Mouse (Mus musculus) small intestine, adult 2 months (tissue): ENCODE results near the gene Hras. TPM values are rescaled to one million over a fixed set of nuclear protein-coding genes. Genes with fewer than 3 reads are reported as not detected.

Experiments used
- H3K27ac ChIP-seq: fragments of 200-500 bp; 2 replicates; pipeline ENCODE4 v1.5.1; 2012; ENCODE audit warnings: low read depth, low read length, control low read depth, inconsistent platforms; ENCODE audit not compliant: insufficient read depth
- H3K27me3 ChIP-seq: fragments of 200-500 bp; 2 replicates; pipeline ENCODE4 v1.6.1; 2012; ENCODE audit warnings: mild to moderate bottlenecking, moderate library complexity, low read length, inconsistent platforms; ENCODE audit not compliant: control insufficient read depth, insufficient read depth
- H3K36me3 ChIP-seq: fragments of 200-500 bp; 2 replicates; pipeline ENCODE4 v1.6.1; 2012; ENCODE audit warnings: mild to moderate bottlenecking, low read length, control low read depth, inconsistent platforms; ENCODE audit not compliant: control insufficient read depth, insufficient read depth
- H3K4me1 ChIP-seq: fragments of 200-500 bp; 2 replicates; pipeline ENCODE4 v1.6.1; 2012; ENCODE audit warnings: low read length, inconsistent platforms, mixed read lengths; ENCODE audit not compliant: control insufficient read depth, insufficient read depth, insufficient read length
- H3K4me3 ChIP-seq: fragments of 200-500 bp; 2 replicates; pipeline ENCODE4 v1.5.1; 2012; ENCODE audit warnings: low read depth, mild to moderate bottlenecking, control low read depth, inconsistent platforms, low read length, moderate library complexity
- CTCF ChIP-seq: fragments of 200-500 bp; IDR thresholded peaks from 2 replicates; pipeline ENCODE4 v1.5.1; 2012; ENCODE audit warnings: low read depth, mild to moderate bottlenecking, control low read depth, inconsistent platforms, low read length, moderate library complexity, mixed read lengths; ENCODE audit not compliant: insufficient replicate concordance, insufficient read length; ENCODE audit errors: extremely low read depth
- POLR2A ChIP-seq: fragments of 200-500 bp; IDR thresholded peaks from 2 replicates; pipeline ENCODE4 v1.6.1; 2012; ENCODE audit warnings: low read depth, mild to moderate bottlenecking, control low read depth, inconsistent platforms, low read length, moderate library complexity
- WGBS: fragments of 180-500 bp; shearing (Covaris S2); methylation state at CpG from one replicate; pipeline ENCODE4 v1.1.7; 2018; 5-methylcytosine and 5-hydroxymethylcytosine counted together
- polyA plus RNA-seq: library from polyadenylated mRNA; depleted of rRNA; stranded (reverse); fragments of >200 nt; gene quantifications from 2 replicates; pipeline ENCODE4 v1.2.3, GENCODE M21; 2012; rRNA removed

The Hras gene
- 49.1 and 67.1 TPM in 2 replicates for polyA plus RNA-seq

DNA sequence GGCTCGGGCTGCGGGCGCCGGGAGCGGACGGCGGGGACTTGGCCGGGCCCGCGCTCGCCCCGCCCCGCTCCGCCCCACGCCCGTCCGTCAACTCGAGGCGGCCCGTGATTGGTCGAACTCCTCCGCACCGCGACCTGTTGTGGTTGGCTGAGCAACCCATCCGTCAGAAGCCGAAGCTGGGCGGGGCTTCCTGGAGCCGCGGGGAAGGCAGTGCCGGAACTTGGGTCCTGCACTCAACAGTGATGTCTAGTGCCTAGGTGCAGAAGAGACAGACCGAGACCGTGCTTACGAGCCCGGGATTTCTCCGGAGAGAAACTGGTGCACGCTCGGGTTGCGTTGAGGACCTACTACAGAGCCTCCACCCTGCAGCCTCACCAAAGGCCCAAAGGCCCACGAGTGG lies at the start of gene Hras, which contains the start of gene Lrrc56:
Gene Hras (minus strand): TSS at position 58 of the 400 bp plus-strand sequence.
Gene Lrrc56 (plus strand): TSS at position 210 of the 400 bp plus-strand sequence.
- H3K4me3 ChIP-seq, result peak within 1 kb of the TSS; percentile 96
- peaks cover 17% of the 10 kb centered on the region for H3K4me1 ChIP-seq
- H3K36me3 ChIP-seq, result peaks cover 28% of the 10 kb centered on the region
- no peak for TF ChIP-seq CTCF
- TF ChIP-seq POLR2A, result peak; percentile 87
- under 1% methylated on average over 34 of the region's 39 CpGs for WGBS
- peak within 1 kb of the TSS; percentile 83 for H3K27ac ChIP-seq
- H3K27me3 ChIP-seq, result no peaks in the 10 kb centered on the region

DNA sequence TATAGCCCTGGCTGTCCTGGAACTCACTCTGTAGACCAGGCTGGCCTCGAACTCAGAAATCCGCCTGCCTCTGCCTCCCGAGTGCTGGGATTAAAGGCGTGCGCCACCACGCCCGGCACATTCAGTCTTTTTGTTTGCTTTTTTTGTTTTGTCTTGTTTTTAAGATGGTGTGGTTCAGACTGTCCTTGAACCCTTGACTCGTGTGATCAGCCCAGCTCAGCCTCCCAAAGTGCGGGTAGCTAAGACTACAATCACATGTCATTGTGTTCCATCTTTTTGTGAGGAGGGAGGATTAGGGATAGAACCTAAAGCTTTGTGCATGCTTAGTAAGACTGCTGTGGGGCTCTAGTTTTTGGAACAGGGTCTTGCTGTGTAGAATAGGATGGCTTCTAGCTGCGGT lies 37.7 kb upstream of the Hras start:
- no peaks in the 10 kb centered on the region for H3K27me3 ChIP-seq
- 87% methylated on average over 10 of the region's 10 CpGs for WGBS
- TF ChIP-seq POLR2A, result no peak
- no peak for TF ChIP-seq CTCF

DNA sequence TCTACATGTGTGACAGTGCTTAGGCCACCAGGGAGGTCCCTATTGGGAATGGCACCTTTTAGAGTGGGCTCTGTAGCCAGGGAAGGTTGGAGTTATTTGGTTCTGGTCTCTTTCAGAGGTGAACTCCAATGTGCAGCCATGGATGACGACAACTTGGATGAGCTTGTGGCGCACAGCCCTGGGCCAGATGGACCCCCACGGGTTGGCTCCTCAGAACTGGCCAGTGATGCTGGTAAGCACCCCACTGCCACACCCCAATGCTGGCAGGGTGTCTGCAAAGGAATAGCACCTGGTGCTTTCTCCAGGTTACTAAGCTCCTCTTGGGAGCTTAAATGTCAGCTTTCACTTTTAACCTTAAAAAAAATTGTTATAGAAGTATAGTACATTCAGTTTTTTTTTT lies 37.3 kb upstream of the Hras start:
- Histone ChIP-seq H3K27ac (no peak overlapping the region), H3K4me1 (peaks cover 5% of the 10 kb centered on the region; the same call in 1 of the 2 replicates), H3K36me3 (peaks cover 49% of the 10 kb centered on the region), H3K27me3 (no peaks in the 10 kb centered on the region), H3K4me3 (no peak overlapping the region)
- WGBS, result 86% methylated on average over 3 of the region's 3 CpGs
- TF ChIP-seq CTCF (no peak), POLR2A (no peak)

More for the DNA sequence above, 37.7 kb upstream of the Hras start:
- Histone ChIP-seq H3K4me1 (peaks cover 5% of the 10 kb centered on the region; the same call in 1 of the 2 replicates), H3K36me3 (peaks cover 50% of the 10 kb centered on the region), H3K4me3 (no peak overlapping the region), H3K27ac (no peak overlapping the region)

DNA sequence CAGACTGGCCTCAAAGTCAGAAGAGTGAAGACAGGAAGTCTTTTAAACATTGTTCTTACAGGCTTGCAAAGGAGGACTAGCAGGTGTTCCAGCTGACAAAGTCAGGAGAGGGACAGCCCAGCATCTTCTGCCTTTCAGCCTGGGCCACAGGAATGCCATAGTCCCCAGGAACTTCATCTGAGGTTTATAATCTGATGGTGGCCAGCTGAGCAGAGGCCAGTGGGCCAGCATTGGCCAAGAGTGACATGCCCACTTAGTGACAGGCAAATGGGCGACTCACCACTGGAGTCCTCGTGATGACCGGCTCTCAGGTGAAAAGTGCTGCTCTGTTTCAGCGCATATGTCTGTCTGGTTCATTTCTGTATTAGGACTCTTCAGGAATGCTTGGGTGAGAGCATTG lies 36.8 kb upstream of the Hras start:
- no peak overlapping the region for H3K27ac ChIP-seq
- H3K4me1 ChIP-seq, result peaks cover 5% of the 10 kb centered on the region; the same call in 1 of the 2 replicates
- no peaks in the 10 kb centered on the region for H3K27me3 ChIP-seq
- WGBS, result 84% methylated on average over 4 of the region's 4 CpGs
- H3K4me3 ChIP-seq, result no peak overlapping the region
- H3K36me3 ChIP-seq, result peaks cover 45% of the 10 kb centered on the region
- TF ChIP-seq POLR2A (no peak), CTCF (no peak)

DNA sequence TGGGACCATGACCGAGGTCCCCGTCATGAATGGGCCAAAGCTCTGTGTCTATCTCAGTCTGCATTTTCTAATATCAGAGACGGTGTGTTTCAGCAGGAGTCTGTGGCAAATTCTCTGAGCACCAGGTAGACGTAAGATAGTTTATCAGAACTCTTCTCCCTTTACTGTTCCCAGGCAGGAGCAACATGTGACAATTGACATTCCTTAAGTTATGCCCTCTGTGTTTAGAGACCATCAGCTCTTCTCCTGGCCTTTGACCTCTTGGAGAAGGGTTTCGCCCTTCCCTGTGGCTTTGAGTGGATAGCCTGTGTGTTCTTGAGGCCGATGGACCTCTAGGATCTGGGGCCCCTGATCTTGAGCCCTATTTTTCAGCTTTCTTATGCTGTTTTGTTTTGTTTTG lies 35.9 kb upstream of the Hras start:
- Histone ChIP-seq H3K36me3 (peaks cover 37% of the 10 kb centered on the region), H3K4me3 (peak overlapping the region; percentile 87), H3K27me3 (no peaks in the 10 kb centered on the region), H3K4me1 (peaks cover 5% of the 10 kb centered on the region; the same call in 1 of the 2 replicates), H3K27ac (no peak overlapping the region)
- WGBS, result 18% methylated on average over 6 of the region's 6 CpGs
- no peak for TF ChIP-seq CTCF
- no peak for TF ChIP-seq POLR2A

DNA sequence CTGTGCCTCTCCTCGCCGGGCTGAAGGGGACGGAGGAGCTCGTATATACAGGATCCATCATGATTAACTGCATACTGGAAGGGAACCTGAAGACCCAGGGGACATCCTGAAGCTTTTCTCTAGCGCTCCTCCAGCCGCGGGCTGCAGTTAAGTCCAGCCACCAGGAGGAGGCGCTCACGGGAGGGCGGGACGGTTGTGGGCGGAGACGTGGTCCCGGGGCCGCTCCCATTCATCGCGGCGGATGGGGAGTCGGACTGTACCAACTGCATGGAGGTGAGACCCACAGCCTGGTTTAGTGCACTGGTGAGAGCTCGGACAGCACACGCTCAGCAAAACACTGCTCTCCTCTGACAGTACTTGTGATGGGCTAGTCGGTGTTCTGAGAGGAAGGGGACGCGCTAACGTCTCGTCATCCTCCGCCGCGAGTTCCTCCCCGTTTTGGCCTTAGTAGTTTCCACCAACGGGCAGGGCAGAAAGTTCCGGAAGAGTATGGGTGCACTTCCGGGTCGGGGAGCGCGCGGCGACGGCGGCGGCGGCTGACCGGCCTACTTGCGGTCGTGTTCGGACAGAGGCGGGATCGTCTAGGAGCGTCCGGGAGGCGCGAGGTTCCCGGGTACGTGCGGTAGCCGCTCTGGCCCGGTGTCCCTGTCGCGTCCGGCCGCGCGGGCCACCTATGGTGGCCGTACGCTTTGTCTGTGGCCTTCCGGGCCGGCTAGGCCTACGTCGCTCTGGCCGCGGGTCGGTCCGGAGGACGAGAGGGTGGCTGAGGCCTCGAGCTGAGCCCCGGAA lies 34.7 kb upstream of the Hras start, which contains the start of gene Phrf1:
Gene Phrf1 (plus strand): TSS at position 506 of the 789 bp plus-strand sequence.
- peak; percentile 86 for TF ChIP-seq CTCF
- TF ChIP-seq POLR2A, result peak; percentile 60
- Histone ChIP-seq H3K4me1 (peaks cover 5% of the 10 kb centered on the region; the same call in 1 of the 2 replicates), H3K4me3 (peak within 1 kb of the TSS; percentile 87), H3K27ac (peak within 1 kb of the TSS; percentile 94), H3K36me3 (peaks cover 26% of the 10 kb centered on the region), H3K27me3 (no peaks in the 10 kb centered on the region)
- under 1% methylated on average over 76 of the region's 76 CpGs for WGBS

DNA sequence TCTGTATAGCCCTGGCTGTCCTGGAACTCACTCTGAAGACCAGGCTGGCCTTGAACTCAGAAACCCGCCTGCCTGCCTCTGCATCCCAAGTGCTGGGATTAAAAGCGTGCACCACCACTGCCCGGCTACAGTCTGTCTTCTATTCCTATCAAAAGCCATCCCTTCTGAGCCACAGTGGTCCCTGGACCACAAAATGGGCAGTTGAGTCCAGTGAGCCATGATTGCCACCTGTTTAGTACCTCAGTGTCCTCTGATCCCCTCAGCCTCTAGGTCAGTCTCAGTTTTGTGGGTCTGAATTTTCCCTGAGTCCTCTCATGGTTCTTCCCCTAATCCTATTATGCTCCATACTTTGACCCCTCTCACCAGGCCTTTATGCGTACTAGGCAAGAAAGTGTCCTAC lies 34.0 kb upstream of the Hras start:
- no peak overlapping the region for H3K27ac ChIP-seq
- H3K36me3 ChIP-seq, result peaks cover 19% of the 10 kb centered on the region
- H3K27me3 ChIP-seq, result no peaks in the 10 kb centered on the region
- peaks cover 5% of the 10 kb centered on the region; the same call in 1 of the 2 replicates for H3K4me1 ChIP-seq
- no peak overlapping the region for H3K4me3 ChIP-seq
- TF ChIP-seq POLR2A (no peak), CTCF (no peak)
- 73% methylated on average over 4 of the region's 4 CpGs for WGBS
